7 mouse cellular contexts compared by ENCODE assay signal in genomic region chr5:23436735-23437134, GRCm38 (mm10). TPM values are rescaled to one million over a fixed set of nuclear protein-coding genes. Genes with fewer than 3 reads are reported as not detected.
DNase-seq lines count a peak whose midpoint lies in the region; ATAC-seq and TF ChIP-seq lines count a peak whose summit lies in the region.

No protein-coding gene starts in this region.

- no peaks in the 10 kb centered on the region for H3K27me3 ChIP-seq in limb, embryonic 11.5 days (ENCODE audit: control insufficient read depth, insufficient read depth, low read length)
- no peaks in the 10 kb centered on the region for H3K27me3 ChIP-seq in neural tube, embryonic 15.5 days (replicated peaks)

- no peak overlapping the region for H3K27ac ChIP-seq in embryonic fibroblast, embryonic 13.5 days (ENCODE audit: insufficient read depth, low read length)
- H3K27ac ChIP-seq in limb, embryonic 11.5 days (replicated peaks; ENCODE audit: low read depth, low read length), result no peak overlapping the region
- no peak overlapping the region for H3K27ac ChIP-seq in neural tube, embryonic 15.5 days (replicated peaks)

- TF ChIP-seq CTCF in lung, adult 2 months (IDR thresholded peaks at IDR 0.05; ENCODE audit: insufficient read depth, low read length), result no peak
- TF ChIP-seq CTCF in embryonic fibroblast, embryonic 13.5 days (IDR thresholded peaks at IDR 0.05; ENCODE audit: borderline replicate concordance, insufficient read depth, low read length), result no peak

- no peak for DNase-seq in lung, adult 2 months
- DNase-seq in lung, postnatal 10 days, result no peak
- DNase-seq in limb, embryonic 11.5 days (ENCODE audit: low spot score), result no peak
- DNase-seq in right cerebral cortex, postnatal 14 days, result no peak
- DNase-seq in cerebellum, adult 8-10 months, result no peak

- H3K9ac ChIP-seq in limb, embryonic 11.5 days (ENCODE audit: low read length), result peak overlapping the region; percentile 37; the same call in 1 of the 2 replicates
- peak overlapping the region; percentile 41 for H3K9ac ChIP-seq in neural tube, embryonic 15.5 days (replicated peaks)

- H3K9me3 ChIP-seq in limb, embryonic 11.5 days (ENCODE audit: control insufficient read depth, low read length), result no peaks in the 10 kb centered on the region
- no peaks in the 10 kb centered on the region for H3K9me3 ChIP-seq in neural tube, embryonic 15.5 days (replicated peaks)

- H3K4me2 ChIP-seq in limb, embryonic 11.5 days (ENCODE audit: low read depth, severe bottlenecking), result peak overlapping the region; percentile 56
- H3K4me2 ChIP-seq in neural tube, embryonic 15.5 days, result peak overlapping the region; percentile 71

- TF ChIP-seq POLR2A in lung, adult 2 months (IDR thresholded peaks at IDR 0.05; ENCODE audit: borderline replicate concordance, extremely low read depth, low read depth, low read length), result no peak
- TF ChIP-seq POLR2A in embryonic fibroblast, embryonic 13.5 days (IDR thresholded peaks at IDR 0.05; ENCODE audit: low read depth, low read length), result no peak

- WGBS in lung, adult 2 months, result 5% methylated on average over 2 of the region's 2 CpGs
- 37% methylated on average over 2 of the region's 2 CpGs for WGBS in limb, embryonic 11.5 days
- WGBS in neural tube, embryonic 15.5 days, result 10% methylated on average over 2 of the region's 2 CpGs

- H3K4me1 ChIP-seq in lung, adult 2 months (ENCODE audit: control insufficient read depth, insufficient read depth, low read length), result peaks cover 9% of the 10 kb centered on the region
- H3K4me1 ChIP-seq in embryonic fibroblast, embryonic 13.5 days (ENCODE audit: control insufficient read depth, insufficient read depth, low read length), result no peaks in the 10 kb centered on the region
- H3K4me1 ChIP-seq in limb, embryonic 11.5 days (ENCODE audit: control insufficient read depth, insufficient read depth, low read length), result no peaks in the 10 kb centered on the region
- peaks cover 27% of the 10 kb centered on the region for H3K4me1 ChIP-seq in neural tube, embryonic 15.5 days

- no peaks in the 10 kb centered on the region for H3K36me3 ChIP-seq in limb, embryonic 11.5 days (ENCODE audit: control insufficient read depth, insufficient read depth, low read length)
- H3K36me3 ChIP-seq in neural tube, embryonic 15.5 days, result no peaks in the 10 kb centered on the region

- ATAC-seq in limb, embryonic 11.5 days (ENCODE audit: insufficient number of reproducible peaks, low FRiP score, low TSS enrichment, low read depth), result no peak
- ATAC-seq in neural tube, embryonic 15.5 days (ENCODE audit: low FRiP score), result no peak

- H3K4me3 ChIP-seq in lung, adult 2 months (replicated peaks; ENCODE audit: extremely low read depth, low read depth, low read length), result peak overlapping the region; percentile 41
- peak overlapping the region; percentile 43 for H3K4me3 ChIP-seq in embryonic fibroblast, embryonic 13.5 days (ENCODE audit: insufficient read depth, low read length)
- H3K4me3 ChIP-seq in limb, embryonic 11.5 days (ENCODE audit: low read depth, low read length), result peak overlapping the region; percentile 94
- peak overlapping the region; percentile 81 for H3K4me3 ChIP-seq in neural tube, embryonic 15.5 days (replicated peaks)

RNA-seq across cellular contexts. Expression of gene Kmt2e, which starts 2.5 kb away (rescaled TPM):
- polyA plus RNA-seq in lung, adult 2 months (2012; rRNA removed), result 22.2 and 22.9 TPM in 2 replicates
- 52.4 and 71.8 TPM in 2 replicates for polyA plus RNA-seq in embryonic fibroblast, embryonic 13.5 days (2011; ENCODE audit: insufficient read length, low read depth, missing spikeins)
- polyA plus RNA-seq in limb, embryonic 11.5 days (2014; fragmentation: Nextera tagmentation; extraction: Ambion mirVana), result 87.4 and 90.6 TPM in 2 replicates
- 137 and 147 TPM in 2 replicates for polyA plus RNA-seq in neural tube, embryonic 15.5 days (2015; fragmentation: Nextera tagmentation; extraction: Ambion mirVana)

Comparison
In these comparisons a context has a peak if more than half of its experiments do, and no peak if none do; other contexts are left out.
1. H3K4me3 ChIP-seq: peak in every context shown above with its lines; median percentile 94 in limb, embryonic 11.5 days; 81 in neural tube, embryonic 15.5 days; 43 in embryonic fibroblast, embryonic 13.5 days; 41 in lung, adult 2 months.